Mouse (Mus musculus) kidney, adult 2 months (tissue): ENCODE results near the gene Fam13c. TPM values are rescaled to one million over a fixed set of nuclear protein-coding genes. Genes with fewer than 3 reads are reported as not detected.

Source experiments
- DNase-seq: peaks from one replicate; pipeline ENCODE4 v3.0.0; 2021
- H3K27ac ChIP-seq: fragments of 200-500 bp; 2 replicates; pipeline ENCODE4 v1.5.1; 2012; ENCODE audit warnings: low read depth, low read length, control low read depth, inconsistent platforms; ENCODE audit not compliant: insufficient read depth
- H3K27me3 ChIP-seq: fragments of 200-500 bp; replicated peaks from 2 replicates; pipeline ENCODE4 v1.6.1; 2012; ENCODE audit warnings: mild to moderate bottlenecking, moderate library complexity, low read length, inconsistent platforms; ENCODE audit not compliant: control insufficient read depth, insufficient read depth
- H3K36me3 ChIP-seq: fragments of 200-500 bp; 2 replicates; pipeline ENCODE4 v1.6.1; 2012; ENCODE audit warnings: mild to moderate bottlenecking, moderate library complexity, low read length, inconsistent platforms; ENCODE audit not compliant: control insufficient read depth, insufficient read depth
- H3K4me1 ChIP-seq: fragments of 200-500 bp; 2 replicates; pipeline ENCODE4 v1.6.1; 2011; ENCODE audit warnings: low read length; ENCODE audit not compliant: control insufficient read depth, insufficient read depth
- H3K4me3 ChIP-seq: fragments of 200-500 bp; 2 replicates; pipeline ENCODE4 v1.5.1; 2011; ENCODE audit warnings: mild to moderate bottlenecking, low read depth, low read length, control low read depth; ENCODE audit not compliant: insufficient read depth
- CTCF ChIP-seq: fragments of 200-500 bp; conservative IDR thresholded peaks from 2 replicates; pipeline ENCODE4 v1.5.1; 2011; ENCODE audit warnings: low read depth, mild to moderate bottlenecking, control low read depth, low read length, moderate library complexity, mixed read lengths; ENCODE audit not compliant: insufficient read depth, insufficient read length
- POLR2A ChIP-seq: fragments of 200-500 bp; IDR thresholded peaks from one replicate; pipeline ENCODE4 v1.6.1; 2011; ENCODE audit warnings: low read depth, low read length, control low read depth
- WGBS: fragments of 180-500 bp; shearing (Covaris S2); methylation state at CpG from one replicate; pipeline ENCODE4 v1.1.7; 2018; 5-methylcytosine and 5-hydroxymethylcytosine counted together
- polyA plus RNA-seq: library from polyadenylated mRNA; depleted of rRNA; stranded (reverse); fragments of >200 nt; gene quantifications from 2 replicates; pipeline ENCODE4 v1.2.3, GENCODE M21; 2012

The Fam13c gene
- polyA plus RNA-seq, 1 experiment: 1.5 TPM

DNA sequence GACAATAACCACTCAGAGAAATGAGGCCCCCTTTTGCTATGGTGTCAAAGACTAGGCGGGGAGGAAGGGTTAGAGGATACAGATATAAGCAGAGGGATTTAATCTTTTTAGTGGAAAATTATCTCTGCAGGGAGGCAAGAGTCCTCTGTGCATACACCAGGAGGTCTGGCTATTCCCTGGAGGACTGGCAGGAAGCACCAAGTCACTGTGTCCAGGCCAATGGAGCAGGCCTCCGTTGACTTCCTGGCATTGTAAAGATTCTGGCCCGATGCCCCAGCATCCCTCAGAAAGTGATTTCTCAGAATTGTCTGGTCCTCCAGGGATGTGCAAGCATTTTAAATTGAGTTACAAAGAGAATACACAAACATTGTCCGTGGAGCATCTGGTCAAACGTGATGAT lies 3.0 kb upstream of the Fam13c start:
- Histone ChIP-seq H3K4me3 (no peak overlapping the region), H3K4me1 (no peaks in the 10 kb centered on the region; the same call in 1 of the 2 replicates), H3K27me3 (no peaks in the 10 kb centered on the region), H3K27ac (peak overlapping the region; percentile 44; the same call in 1 of the 2 replicates), H3K36me3 (no peaks in the 10 kb centered on the region)
- peak; percentile 91 for DNase-seq
- TF ChIP-seq POLR2A: no peak
- no peak for TF ChIP-seq CTCF
- WGBS: 53% methylated on average over 5 of the region's 5 CpGs

DNA sequence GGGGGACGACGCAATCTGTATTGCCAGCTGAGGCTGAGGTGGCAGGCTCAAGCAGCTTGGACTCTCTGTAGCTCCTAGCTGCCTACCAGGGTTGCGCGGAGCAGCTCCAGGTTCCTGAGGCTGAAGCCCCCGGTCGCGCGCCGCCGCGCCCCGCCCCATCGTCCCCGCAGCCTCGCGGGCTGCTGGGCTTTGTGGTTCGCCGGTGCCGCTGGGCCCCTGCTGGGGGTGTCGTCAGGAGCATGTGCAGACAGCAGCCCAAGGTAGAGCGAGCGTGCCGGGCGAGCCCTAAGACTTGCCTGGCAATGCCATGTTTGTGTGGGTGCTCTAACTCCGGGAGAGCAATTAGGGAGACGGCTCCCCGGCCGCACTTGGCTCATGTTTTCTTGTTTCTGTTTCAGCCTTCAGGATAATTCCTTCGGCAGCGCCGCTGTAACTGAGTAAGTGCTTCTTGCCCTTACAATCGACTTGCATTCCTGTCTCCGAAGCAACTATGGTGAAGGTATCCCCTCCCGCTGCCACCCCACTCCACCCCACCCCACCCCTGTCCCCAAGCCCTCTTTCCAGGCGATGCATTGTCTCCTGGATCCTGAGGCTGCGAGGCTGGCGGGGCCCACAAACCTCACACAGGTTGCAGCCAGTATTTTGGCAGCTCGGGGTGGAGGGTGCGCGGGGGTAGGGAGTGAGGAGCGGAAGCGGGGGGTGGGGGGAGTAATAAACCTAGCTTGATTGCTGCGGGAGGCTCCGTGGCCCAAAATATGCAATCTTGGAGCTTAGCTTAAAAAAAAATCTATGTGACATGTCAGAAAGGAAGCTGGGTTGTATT lies 569 bp downstream of the Fam13c start:
- peak; percentile 50 for DNase-seq
- peak overlapping the region; percentile 83 for H3K4me3 ChIP-seq
- no peaks in the 10 kb centered on the region for H3K36me3 ChIP-seq

DNA sequence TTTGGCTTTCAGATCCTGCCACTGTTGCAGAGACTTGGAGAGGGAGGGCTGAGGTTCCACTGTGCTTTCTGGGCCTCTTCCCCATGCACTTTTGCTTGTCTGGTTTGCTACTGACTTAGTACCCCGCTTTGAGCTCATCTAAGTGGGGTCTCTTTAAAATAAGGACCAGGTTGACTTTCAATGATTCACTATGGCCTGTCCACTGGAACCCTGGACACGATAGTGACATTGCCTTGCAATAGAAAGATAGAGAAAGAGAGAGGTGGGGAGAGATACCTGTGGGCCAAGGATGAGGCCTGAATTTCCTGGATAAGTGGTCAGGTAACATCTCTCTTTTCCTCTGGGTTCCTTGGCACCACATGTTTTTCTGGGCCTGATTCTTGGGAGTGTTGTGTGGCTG lies 1.9 kb downstream of the Fam13c start:
- Histone ChIP-seq H3K4me1 (no peaks in the 10 kb centered on the region; the same call in 1 of the 2 replicates), H3K27me3 (no peaks in the 10 kb centered on the region), H3K27ac (no peak overlapping the region), H3K36me3 (no peaks in the 10 kb centered on the region), H3K4me3 (no peak overlapping the region)
- TF ChIP-seq POLR2A (no peak), CTCF (no peak)
- DNase-seq: no peak
- 99% methylated on average over 2 of the region's 2 CpGs for WGBS

More for the DNA sequence above, 569 bp downstream of the Fam13c start:
- Histone ChIP-seq H3K27ac (peak overlapping the region; percentile 49), H3K27me3 (no peaks in the 10 kb centered on the region), H3K4me1 (no peaks in the 10 kb centered on the region; the same call in 1 of the 2 replicates)
- TF ChIP-seq CTCF (no peak), POLR2A (no peak)
- WGBS: 2% methylated on average over 44 of the region's 44 CpGs

DNA sequence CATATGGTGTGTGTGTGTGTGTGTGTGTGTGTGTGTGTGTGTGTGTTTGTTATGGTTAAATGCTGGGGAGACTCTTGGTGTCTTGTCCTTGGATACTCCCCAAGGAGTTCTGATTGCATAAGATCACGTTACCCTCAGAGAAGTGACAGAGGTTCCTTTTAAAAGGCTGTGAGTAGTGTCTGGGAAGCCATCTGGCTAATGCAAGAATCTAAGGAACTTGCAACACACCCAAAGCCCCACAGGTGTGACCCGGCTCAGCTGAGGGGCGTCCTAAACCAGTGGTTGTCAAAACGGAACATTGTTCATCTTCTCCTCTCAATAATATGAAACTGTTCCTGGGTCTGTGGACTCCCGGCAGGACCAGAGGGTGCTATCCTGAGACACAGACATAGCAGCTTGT lies 2.3 kb downstream of the Fam13c start:
- WGBS: 84% methylated on average over 5 of the region's 5 CpGs
- H3K36me3 ChIP-seq: no peaks in the 10 kb centered on the region
- H3K4me1 ChIP-seq: no peaks in the 10 kb centered on the region
- H3K4me3 ChIP-seq: no peak overlapping the region
- no peak overlapping the region for H3K27ac ChIP-seq
- DNase-seq: no peak
- no peaks in the 10 kb centered on the region for H3K27me3 ChIP-seq
- TF ChIP-seq POLR2A (no peak), CTCF (no peak)

DNA sequence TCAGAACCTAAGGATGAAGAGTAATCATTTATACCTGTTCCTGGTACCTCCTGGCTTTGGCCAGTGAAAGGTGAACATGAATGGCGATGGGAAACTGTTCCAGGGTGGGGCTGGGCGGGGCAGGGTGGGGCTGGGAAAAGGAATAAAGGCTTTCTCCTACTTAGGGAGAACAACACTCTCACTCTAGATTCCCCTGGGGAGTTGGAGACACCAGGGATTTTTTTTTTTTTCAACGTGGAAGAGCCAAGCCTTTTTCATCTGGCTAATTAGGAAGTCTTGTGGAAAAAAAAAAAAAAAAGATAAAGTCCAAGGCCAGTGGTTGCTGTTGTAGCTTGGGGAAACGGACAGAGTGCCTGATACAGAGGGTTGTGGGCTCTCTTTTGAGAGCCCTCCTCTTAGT lies 7.5 kb downstream of the Fam13c start:
- H3K4me1 ChIP-seq: no peaks in the 10 kb centered on the region
- TF ChIP-seq POLR2A: no peak
- TF ChIP-seq CTCF: no peak
- no peak overlapping the region for H3K27ac ChIP-seq
- H3K4me3 ChIP-seq: no peak overlapping the region
- 70% methylated on average over 4 of the region's 4 CpGs for WGBS
- DNase-seq: no peak
- H3K27me3 ChIP-seq: no peaks in the 10 kb centered on the region
- H3K36me3 ChIP-seq: no peaks in the 10 kb centered on the region

DNA sequence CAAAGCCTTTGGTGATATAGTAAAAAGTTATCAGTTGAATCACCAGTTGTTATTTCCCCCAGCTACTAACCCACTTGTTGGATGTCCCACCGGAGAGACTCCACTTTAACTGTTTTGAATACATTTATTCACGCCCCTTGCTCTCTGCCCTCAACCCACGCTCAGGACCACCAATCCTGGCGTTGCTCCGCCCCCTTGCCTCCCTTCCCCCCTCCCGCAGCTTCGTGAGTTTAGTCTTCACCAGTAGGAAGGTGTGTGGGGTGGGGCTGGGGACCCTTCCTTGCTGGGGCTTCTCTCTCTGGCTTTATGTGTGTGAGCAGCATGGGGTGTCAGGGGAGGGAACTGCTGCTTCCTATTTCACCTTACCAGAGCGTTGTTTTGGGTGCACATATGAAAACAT lies 8.9 kb downstream of the Fam13c start:
- TF ChIP-seq CTCF (no peak), POLR2A (no peak)
- Histone ChIP-seq H3K36me3 (no peaks in the 10 kb centered on the region), H3K27me3 (no peaks in the 10 kb centered on the region), H3K4me1 (no peaks in the 10 kb centered on the region), H3K27ac (no peak overlapping the region), H3K4me3 (no peak overlapping the region)
- 66% methylated on average over 8 of the region's 8 CpGs for WGBS
- no peak for DNase-seq

DNA sequence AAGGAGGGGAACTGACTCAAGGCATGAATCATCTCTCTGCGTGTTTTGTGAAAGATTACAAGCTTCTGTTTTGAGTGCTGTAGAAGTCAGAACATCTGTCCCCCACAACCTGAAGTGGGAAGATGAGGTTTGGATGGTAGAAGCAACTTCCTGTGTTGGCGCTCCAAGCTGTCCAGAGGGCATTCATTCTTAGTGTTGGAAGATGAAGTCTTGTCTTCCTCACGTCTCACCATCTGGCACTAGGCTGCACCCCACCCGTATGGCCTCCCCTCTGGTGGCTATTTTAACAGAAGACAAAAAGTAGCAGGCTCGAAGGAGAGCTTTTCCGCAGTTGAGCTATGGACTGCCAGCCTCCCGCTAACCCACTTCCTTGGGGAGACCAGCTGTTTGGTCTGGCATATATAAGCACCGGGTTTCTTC lies 15.6 kb downstream of the Fam13c start:
- no peak for TF ChIP-seq CTCF
- no peak for TF ChIP-seq POLR2A
- no peak for DNase-seq
- Histone ChIP-seq H3K4me3 (no peak overlapping the region), H3K27ac (no peak overlapping the region), H3K4me1 (no peaks in the 10 kb centered on the region), H3K27me3 (no peaks in the 10 kb centered on the region), H3K36me3 (no peaks in the 10 kb centered on the region)
- 98% methylated on average over 8 of the region's 8 CpGs for WGBS
